Mouse (Mus musculus): ENCODE results near the gene Speer4f2. TPM values are rescaled to one million over a fixed set of nuclear protein-coding genes. Genes with fewer than 3 reads are reported as not detected.

Gene Speer4f2
- polyA plus RNA-seq, 1 experiment = not detected

Other genes starting within 250 kb of the Speer4f2 start
- gene Speer4f1, start 102.9 kb downstream of the Speer4f2 start, polyA plus RNA-seq (2012; rRNA removed) = 0.09 TPM in 1 of 2 replicates, not detected in the other
- gene Sema3c, start 201.1 kb downstream of the Speer4f2 start, polyA plus RNA-seq (2012; rRNA removed) = 36.7 and 38.8 TPM in 2 replicates

Data from gonadal fat pad, adult 2 months (tissue).